Mouse (Mus musculus) forebrain, postnatal 0 days (tissue): ENCODE results near the gene Rpe65. TPM values are rescaled to one million over a fixed set of nuclear protein-coding genes. Genes with fewer than 3 reads are reported as not detected.
A peak's percentile ranks its signal among the peaks of the same experiment; 100 is the strongest.

ENCODE experiments used
- ATAC-seq: fragments of 200-750 bp; cut with Nextera tagmentation; 2 replicates; pipeline ENCODE4 v1.8.0; 2017; ENCODE audit warnings: mild to moderate bottlenecking, moderate library complexity
- DNase-seq: peaks from one replicate; pipeline ENCODE4 v3.0.0-alpha.2; 2015
- H3K27ac ChIP-seq: fragments of 300-500 bp; sonication (generic); 2 replicates; pipeline ENCODE4 v1.5.1; 2014; ENCODE audit warnings: low read depth, mild to moderate bottlenecking, antibody characterized with exemption, low read length, moderate library complexity, mixed read lengths
- H3K27me3 ChIP-seq: fragments of 300-500 bp; sonication (generic); 2 replicates; pipeline ENCODE4 v1.6.1; 2014; ENCODE audit warnings: mild to moderate bottlenecking, low read length, mixed read lengths; ENCODE audit not compliant: insufficient read depth
- H3K36me3 ChIP-seq: fragments of 300-500 bp; sonication (generic); 2 replicates; pipeline ENCODE4 v1.6.1; 2014; ENCODE audit warnings: mild to moderate bottlenecking, moderate library complexity; ENCODE audit not compliant: insufficient read depth
- H3K4me1 ChIP-seq: fragments of 300-500 bp; sonication (generic); 2 replicates; pipeline ENCODE4 v1.6.1; 2014; ENCODE audit warnings: antibody characterized with exemption; ENCODE audit not compliant: insufficient read depth
- H3K4me2 ChIP-seq: fragments of 300-500 bp; sonication (generic); 2 replicates; pipeline ENCODE4 v1.6.1; 2014; ENCODE audit warnings: low read depth, mild to moderate bottlenecking, moderate library complexity
- H3K4me3 ChIP-seq: fragments of 300-500 bp; sonication (generic); 2 replicates; pipeline ENCODE4 v1.5.1; 2014; ENCODE audit warnings: low read depth, low read length, mixed read lengths
- H3K9ac ChIP-seq: fragments of 300-500 bp; sonication (generic); 2 replicates; pipeline ENCODE4 v1.6.1; 2014; ENCODE audit warnings: mild to moderate bottlenecking
- H3K9me3 ChIP-seq: fragments of 300-500 bp; sonication (generic); 2 replicates; pipeline ENCODE4 v1.6.1; 2016; ENCODE audit warnings: low read length
- CTCF ChIP-seq: sonication (generic); IDR thresholded peaks from 2 replicates; pipeline ENCODE4 v1.5.1; 2016; ENCODE audit warnings: antibody characterized with exemption, control low read depth, low read depth
- WGBS: fragments of 180-500 bp; shearing (Covaris S2); extraction: QIAGEN DNeasy Blood & Tissue Kit; methylation state at CpG from one replicate; pipeline ENCODE4 v1.1.7; 2014; 5-methylcytosine and 5-hydroxymethylcytosine counted together
- polyA plus RNA-seq: library from polyadenylated mRNA; unstranded; fragments of >200 nt; fragmentation: Nextera tagmentation; extraction: Ambion mirVana; gene quantifications from 2 replicates; pipeline ENCODE4 v1.2.1, GENCODE M21; 2015
- total RNA-seq: library from RNA; depleted of rRNA; stranded (reverse); fragments of >200 nt; gene quantifications from 2 replicates; pipeline ENCODE4 v1.2.3, GENCODE M21; 2014; rRNA removed

Gene Rpe65
- total RNA-seq: not detected in 2 replicates
- not detected in 2 replicates for polyA plus RNA-seq

DNA sequence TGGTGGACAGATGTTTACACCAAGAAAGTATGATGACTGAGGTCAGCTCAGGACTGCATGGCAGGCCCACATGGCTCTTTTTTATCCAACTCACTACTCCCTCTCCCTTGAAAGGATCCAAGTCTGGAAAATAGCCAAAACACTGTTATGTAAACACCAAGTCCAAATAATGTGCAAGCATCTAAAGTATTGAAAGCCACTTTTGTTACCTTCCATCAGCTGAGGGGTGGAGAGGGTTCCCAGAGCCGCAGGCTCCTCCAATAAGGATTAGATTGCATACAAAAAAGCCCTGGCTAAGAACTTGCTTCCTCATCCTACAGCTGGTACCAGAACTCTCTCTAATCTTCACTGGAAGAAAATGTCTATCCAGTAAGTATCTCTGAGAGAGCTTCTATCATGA lies at the start of gene Rpe65:
TSS of gene Rpe65 (plus strand) at position 301 of the 400 bp plus-strand sequence.
- Histone ChIP-seq H3K27ac (no peak within 1 kb of the TSS), H3K4me1 (no peaks in the 10 kb centered on the region), H3K4me2 (no peak within 1 kb of the TSS), H3K27me3 (no peaks in the 10 kb centered on the region), H3K36me3 (no peaks in the 10 kb centered on the region), H3K4me3 (no peak within 1 kb of the TSS), H3K9me3 (no peaks in the 10 kb centered on the region), H3K9ac (no peak within 1 kb of the TSS)
- DNase-seq: no peak
- ATAC-seq: no peak
- TF ChIP-seq CTCF: no peak
- WGBS: 17% methylated on average over 1 of the region's 1 CpGs

DNA sequence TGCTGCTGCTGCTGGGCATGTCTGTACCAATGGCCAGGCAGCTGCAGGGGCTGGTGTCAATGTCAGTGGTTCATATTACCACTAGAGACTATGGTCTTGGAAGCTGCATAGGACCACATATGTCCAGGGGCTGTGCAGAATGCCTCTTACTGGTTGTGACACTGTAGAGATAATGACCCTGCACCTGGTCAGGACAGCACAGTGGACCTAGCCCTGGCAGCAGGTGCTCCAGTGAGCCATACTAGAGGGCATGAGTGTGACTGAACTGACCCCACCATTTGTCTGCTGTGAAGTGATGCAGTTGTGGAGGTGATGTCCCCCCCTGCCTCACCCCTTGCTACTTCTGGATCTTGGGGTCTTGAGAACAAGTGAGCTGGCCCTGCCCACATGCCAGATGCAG lies 48.8 kb upstream of the Rpe65 start:
- Histone ChIP-seq H3K4me3 (no peak overlapping the region), H3K27me3 (no peaks in the 10 kb centered on the region), H3K36me3 (no peaks in the 10 kb centered on the region), H3K9ac (no peak overlapping the region), H3K4me1 (no peaks in the 10 kb centered on the region), H3K4me2 (no peak overlapping the region), H3K9me3 (no peaks in the 10 kb centered on the region), H3K27ac (no peak overlapping the region)
- DNase-seq (no peak), ATAC-seq (no peak)
- TF ChIP-seq CTCF: no peak

DNA sequence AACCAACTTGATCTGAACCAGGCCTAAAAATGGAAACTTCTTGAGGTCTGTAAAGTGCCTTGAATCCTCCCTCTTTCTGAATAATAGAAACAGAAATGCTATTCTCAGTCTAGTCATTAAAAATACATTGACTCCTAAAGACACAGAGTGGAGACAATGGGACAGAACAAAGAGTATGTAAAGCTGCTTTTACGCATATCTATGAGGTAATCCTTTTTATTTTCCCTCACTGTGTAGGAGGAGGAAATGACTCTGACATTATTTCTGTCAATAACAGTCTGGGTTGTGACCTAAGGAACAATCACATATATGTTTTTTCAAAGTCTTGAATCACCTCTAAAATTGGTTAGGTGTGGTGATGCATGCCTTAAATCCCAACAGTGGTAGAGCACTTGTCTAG lies 16.0 kb downstream of the Rpe65 start:
- no peak overlapping the region for H3K27ac ChIP-seq
- H3K27me3 ChIP-seq: no peaks in the 10 kb centered on the region
- no peak overlapping the region for H3K4me2 ChIP-seq
- H3K36me3 ChIP-seq: no peaks in the 10 kb centered on the region
- WGBS: 61% methylated on average over 1 of the region's 1 CpGs
- ATAC-seq (no peak), DNase-seq (no peak)
- no peak overlapping the region for H3K9ac ChIP-seq
- H3K9me3 ChIP-seq: no peaks in the 10 kb centered on the region
- TF ChIP-seq CTCF: no peak
- H3K4me1 ChIP-seq: no peaks in the 10 kb centered on the region
- no peak overlapping the region for H3K4me3 ChIP-seq

DNA sequence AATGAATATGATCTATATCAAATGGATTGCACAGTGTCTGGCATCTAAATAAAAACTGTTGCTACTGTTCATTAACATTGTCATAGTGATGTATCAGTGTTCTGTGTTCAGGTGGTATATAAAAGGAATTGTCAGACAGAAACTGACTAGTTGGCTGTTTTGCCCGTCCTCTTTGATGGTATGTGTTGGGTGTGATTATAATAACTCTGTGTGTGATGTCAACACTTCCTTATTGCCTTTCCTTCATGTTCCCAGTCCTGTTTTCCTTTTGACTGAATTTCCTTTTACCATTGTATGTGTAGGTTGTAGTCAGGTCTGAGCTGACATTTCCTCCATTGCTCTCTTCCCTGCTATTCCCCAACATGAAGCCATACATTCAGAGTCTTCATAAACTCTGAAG lies 22.1 kb downstream of the Rpe65 start:
- Histone ChIP-seq H3K36me3 (no peaks in the 10 kb centered on the region), H3K27ac (no peak overlapping the region), H3K27me3 (no peaks in the 10 kb centered on the region), H3K4me1 (no peaks in the 10 kb centered on the region), H3K4me3 (no peak overlapping the region), H3K9me3 (no peaks in the 10 kb centered on the region), H3K4me2 (no peak overlapping the region), H3K9ac (no peak overlapping the region)
- TF ChIP-seq CTCF: no peak
- ATAC-seq (no peak), DNase-seq (no peak)
- 71% methylated on average over 1 of the region's 1 CpGs for WGBS

DNA sequence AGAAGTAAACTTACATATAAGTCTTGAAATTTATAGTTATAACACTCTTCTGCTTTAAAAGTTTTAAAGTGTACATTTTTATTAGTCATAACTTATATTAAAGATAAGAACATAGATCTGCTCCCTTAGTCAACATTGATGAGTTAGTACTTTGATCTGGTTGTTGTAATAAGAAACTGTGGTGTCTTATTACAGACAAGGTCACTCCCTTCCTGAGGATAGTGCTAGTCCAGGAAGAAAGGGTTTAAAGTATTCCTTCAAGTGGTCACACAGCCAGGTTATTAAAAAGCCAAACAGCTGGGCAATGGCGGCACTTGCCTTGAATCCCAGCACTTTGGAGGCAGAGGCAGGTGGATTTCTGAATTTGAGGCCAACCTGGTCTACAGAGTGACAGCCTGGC lies 25.0 kb downstream of the Rpe65 start:
- no peak for DNase-seq
- Histone ChIP-seq H3K4me3 (no peak overlapping the region), H3K4me2 (no peak overlapping the region), H3K27ac (no peak overlapping the region), H3K36me3 (no peaks in the 10 kb centered on the region), H3K4me1 (no peaks in the 10 kb centered on the region), H3K9ac (no peak overlapping the region), H3K9me3 (no peaks in the 10 kb centered on the region), H3K27me3 (no peaks in the 10 kb centered on the region)
- WGBS: 77% methylated on average over 1 of the region's 1 CpGs
- TF ChIP-seq CTCF: no peak
- no peak for ATAC-seq

DNA sequence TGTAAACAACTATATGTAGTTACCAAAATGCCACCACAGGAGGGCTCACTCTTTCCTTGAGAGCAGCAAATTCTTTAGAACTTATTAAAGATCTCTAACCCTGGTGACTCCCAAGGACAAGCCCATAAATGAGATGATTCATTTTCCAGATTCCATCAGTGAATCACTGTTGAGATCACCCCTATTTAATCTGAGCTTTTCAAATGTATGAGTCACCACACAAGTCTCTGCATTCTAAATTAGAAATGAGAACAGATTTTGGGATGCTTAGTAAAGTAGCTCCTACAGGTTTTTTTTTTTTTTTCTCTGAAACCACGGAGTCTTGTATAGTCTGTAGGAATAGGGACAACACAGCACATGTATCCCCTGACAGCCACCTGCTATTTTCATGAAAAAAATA lies 61.8 kb downstream of the Rpe65 start:
- no peak for TF ChIP-seq CTCF

GRCm38 (mm10) chr3:159663333-159663732 lies 64.4 kb downstream of the Rpe65 start:
- Histone ChIP-seq H3K27ac (no peak overlapping the region), H3K4me2 (no peak overlapping the region), H3K36me3 (no peaks in the 10 kb centered on the region), H3K9ac (no peak overlapping the region), H3K4me3 (no peak overlapping the region), H3K9me3 (no peaks in the 10 kb centered on the region), H3K4me1 (no peaks in the 10 kb centered on the region), H3K27me3 (no peaks in the 10 kb centered on the region)
- no peak for TF ChIP-seq CTCF
- DNase-seq (peak; percentile 5), ATAC-seq (peak; percentile 87)
- WGBS: 38% methylated on average over 1 of the region's 1 CpGs

More for the DNA sequence above, 61.8 kb downstream of the Rpe65 start:
- 75% methylated on average over 1 of the region's 1 CpGs for WGBS
- H3K9me3 ChIP-seq: no peaks in the 10 kb centered on the region
- DNase-seq (no peak), ATAC-seq (peak; percentile 20; the same call in 1 of the 2 replicates)
- H3K27ac ChIP-seq: no peak overlapping the region
- H3K4me2 ChIP-seq: no peak overlapping the region
- no peaks in the 10 kb centered on the region for H3K36me3 ChIP-seq
- H3K9ac ChIP-seq: no peak overlapping the region
- no peak overlapping the region for H3K4me3 ChIP-seq
- no peaks in the 10 kb centered on the region for H3K27me3 ChIP-seq
- no peaks in the 10 kb centered on the region for H3K4me1 ChIP-seq

Other genes starting within 250 kb of the Rpe65 start
- 2.6 and 3.0 TPM in 2 replicates for gene Depdc1a, start 103.7 kb upstream of the Rpe65 start, total RNA-seq
- gene Depdc1a, start 103.7 kb upstream of the Rpe65 start, polyA plus RNA-seq: 1.7 and 2.4 TPM in 2 replicates
- 31.2 and 39.3 TPM in 2 replicates for gene Wls, start 240.5 kb downstream of the Rpe65 start, total RNA-seq
- gene Wls, start 240.5 kb downstream of the Rpe65 start, polyA plus RNA-seq: 31.6 and 41.3 TPM in 2 replicates